Mouse (Mus musculus): ENCODE measurements at regions not wholly inside any gene's neighbourhood (a gene's known extent, or its start where the extent isn't known, plus 50 kb on each side); places are given as distances from the start of the nearest gene placed in this dataset.
A peak's percentile ranks its signal among the peaks of the same experiment; 100 is the strongest.

DNA sequence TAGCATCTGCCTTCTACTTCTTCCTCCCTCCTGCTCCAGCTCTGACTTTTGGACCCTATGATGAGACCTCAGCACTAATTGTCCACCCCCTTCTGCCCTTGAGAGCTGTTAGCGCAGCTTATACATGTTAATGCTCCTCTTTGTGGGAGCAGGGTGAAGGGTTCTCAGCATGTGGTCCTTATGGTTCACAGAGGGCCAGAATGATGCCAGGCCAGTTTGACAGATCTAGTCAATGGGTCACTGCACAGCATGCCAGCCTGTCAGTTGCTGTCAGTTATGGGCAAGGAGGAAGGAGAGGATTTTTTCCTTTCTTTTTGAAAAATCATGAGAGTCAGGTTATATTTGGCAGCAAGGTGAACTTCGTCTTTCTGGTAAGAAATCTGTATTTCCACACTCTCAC is 68.4 kb downstream of the 4931417E11Rik start:
- DNase-seq (ENCODE audit: low spot score) = no peak

DNA sequence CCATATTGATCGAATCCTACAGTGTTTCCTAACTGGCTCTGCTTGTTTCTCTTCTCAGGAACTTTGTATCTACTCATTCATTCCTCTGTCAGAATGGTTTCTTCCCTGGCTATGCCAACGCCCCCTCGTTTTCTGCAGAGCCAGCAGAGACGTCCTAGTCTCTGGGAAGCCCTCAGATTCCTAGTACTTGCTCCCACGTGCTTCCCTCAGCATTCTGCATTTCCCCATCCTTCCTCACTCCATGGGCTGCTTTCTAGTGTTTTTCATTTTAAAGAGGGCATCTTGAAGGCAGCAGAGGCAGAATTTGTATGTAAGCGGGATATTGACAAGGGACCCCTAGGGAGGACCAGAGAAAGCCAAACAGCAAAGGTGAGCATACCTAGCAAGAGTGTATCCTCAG is 80.2 kb downstream of the 4931417E11Rik start:
- DNase-seq (ENCODE audit: low spot score) = no peak

DNA sequence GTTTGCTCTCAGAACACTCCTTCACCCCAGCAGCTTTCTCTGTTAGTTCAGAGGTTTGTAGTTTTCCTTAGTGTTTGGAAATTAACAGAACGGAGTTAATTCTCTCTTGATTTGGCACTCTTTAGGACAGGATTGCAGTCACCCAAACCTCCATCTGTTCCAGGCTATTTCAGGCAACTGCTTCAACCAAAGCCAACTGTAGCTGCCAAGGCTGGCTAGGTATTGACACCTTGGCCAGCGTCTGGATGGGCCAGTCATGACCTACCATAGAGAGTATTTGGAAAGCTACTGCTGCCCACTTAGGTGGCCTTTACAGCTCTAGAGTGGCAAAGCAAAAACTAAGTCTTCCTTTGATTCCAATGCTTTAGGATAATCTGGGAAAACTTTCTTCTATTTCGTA is 83.2 kb downstream of the 4931417E11Rik start:
- DNase-seq (ENCODE audit: low spot score) = no peak

DNA sequence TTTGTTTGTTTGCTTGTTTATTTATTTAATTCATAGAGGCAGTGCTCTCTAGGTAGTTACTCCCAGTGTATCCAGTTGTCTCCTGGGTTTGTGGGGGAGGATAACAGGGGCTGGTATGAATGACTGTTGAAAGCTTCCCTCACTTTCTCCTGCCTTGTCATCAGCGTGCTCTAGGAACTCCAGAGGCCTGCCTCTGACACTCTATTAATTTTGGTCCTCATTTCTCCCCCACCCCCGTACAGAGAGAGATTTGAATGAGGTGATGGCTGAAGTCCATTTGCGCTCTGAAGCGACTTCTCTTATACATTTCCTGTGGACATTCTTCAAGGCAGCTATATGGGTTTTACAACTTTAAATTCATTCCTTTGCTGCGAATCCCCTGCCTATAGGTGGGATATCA is 89.6 kb downstream of the 4931417E11Rik start:
- no peak for DNase-seq (ENCODE audit: low spot score)

DNA sequence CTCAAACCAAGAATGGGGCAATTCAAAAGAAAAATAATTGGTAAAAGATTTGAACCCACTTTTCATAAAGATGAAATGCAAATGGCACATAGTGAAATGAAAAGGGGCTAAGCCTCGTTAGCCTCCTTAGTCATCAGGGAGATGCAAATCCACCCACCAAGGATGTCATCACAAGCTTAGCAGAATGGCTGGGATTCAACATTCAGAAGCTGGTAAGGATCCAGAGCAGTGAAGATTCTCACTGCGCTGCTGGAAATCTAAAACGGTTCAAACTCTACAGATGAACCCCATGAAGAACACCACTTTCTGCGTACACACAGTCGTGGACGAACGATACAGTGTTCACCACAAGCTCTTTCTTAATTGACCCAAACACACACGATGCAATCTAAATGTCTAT is 91.6 kb downstream of the 4931417E11Rik start:
- DNase-seq (ENCODE audit: low spot score) = no peak

DNA sequence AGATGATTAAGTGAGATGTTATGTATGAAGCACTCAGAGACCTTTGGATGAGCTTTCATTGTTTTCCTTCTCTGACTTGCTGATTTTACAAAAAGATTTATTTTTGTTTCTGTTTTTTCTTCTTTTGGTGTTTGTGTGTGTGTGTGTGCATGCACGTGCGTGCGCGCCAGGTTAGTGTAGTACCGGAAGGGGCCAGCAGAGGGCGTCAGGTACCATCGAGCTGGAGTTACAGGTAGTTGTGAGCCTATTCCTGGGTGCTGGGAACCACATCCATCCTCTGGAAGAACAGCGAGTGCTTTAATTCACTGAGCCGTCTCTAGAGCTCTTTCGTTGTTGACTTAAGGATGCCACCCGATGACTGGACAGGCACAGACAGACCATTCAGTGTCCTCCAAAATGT is 93.2 kb downstream of the 4931417E11Rik start:
- DNase-seq (ENCODE audit: low spot score) = no peak

DNA sequence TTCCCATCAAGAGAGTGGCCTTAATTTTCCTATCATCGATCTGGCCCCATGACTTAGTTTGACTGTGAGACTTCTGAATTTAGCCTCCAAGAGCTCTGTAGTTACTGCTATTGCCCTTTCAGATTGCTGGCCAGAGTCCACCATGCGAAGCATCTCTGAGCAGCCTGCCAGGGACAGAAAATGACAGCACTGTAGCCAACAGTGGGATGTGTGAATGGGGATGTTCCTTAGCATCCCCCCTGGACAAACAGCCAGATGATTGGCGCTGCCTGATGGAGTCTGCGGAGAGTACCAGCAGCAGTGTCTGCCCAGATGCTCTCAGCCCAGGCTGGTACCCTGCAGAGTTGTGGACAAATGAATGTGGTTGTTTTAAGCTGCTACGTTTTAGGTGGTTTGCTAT is 96.6 kb downstream of the 4931417E11Rik start:
- no peak for DNase-seq (ENCODE audit: low spot score)

DNA sequence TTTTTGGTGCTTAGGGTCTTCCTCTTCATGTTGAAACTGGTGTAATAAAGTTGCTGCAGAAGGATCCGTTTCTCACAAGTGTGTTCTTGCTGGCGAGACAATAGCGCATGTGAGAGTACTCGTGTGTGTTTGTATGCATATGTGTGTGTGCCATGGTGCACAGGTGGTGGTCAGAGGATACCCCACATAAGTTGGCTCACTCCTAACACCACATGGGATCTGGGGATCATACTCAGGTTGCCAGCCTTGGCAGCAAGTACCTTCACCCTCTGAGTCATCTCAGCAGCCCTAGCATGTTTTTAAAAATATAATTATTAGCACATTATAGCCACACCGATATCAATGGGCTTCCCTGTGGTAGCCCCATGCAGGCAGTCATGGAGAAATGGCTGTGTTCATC is 97.6 kb downstream of the 4931417E11Rik start:
- DNase-seq (ENCODE audit: low spot score) = no peak

DNA sequence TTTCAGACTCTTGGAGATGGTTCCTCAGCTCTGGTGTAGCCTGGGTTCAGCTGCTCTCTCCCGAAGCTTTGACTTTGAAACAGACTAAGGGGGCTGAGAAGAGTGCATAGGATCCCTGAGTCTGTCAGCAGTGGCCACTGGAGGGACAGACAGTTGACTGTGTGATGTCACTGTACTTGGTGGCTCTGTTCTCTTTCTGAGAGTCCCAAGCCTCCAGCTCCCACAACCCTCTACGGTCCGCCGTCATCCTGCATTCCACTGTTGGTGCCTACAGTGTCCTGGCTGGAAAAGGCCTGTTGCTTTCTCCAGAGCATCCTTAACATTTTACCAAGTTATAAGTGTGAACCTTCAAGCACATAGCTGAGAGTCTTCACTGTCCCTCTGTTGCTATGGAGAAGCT is 98.6 kb downstream of the 4931417E11Rik start:
- no peak for DNase-seq (ENCODE audit: low spot score)

DNA sequence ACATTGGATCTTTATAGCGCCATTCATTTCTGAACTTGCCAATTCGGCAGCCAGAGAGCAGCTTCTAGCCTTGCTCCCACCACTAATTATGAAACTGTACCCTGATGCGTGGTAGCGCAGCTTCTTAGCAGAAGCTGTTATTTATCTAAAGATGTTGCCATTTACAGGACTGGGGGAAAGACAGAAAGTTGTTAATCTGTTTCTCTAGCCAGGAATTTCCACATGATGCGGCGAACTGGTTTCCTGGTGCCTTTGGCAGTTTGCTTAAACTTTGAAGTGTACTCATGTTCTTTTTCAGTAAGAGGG is 100.7 kb downstream of the 4931417E11Rik start:
- DNase-seq (ENCODE audit: low spot score) = no peak

DNA sequence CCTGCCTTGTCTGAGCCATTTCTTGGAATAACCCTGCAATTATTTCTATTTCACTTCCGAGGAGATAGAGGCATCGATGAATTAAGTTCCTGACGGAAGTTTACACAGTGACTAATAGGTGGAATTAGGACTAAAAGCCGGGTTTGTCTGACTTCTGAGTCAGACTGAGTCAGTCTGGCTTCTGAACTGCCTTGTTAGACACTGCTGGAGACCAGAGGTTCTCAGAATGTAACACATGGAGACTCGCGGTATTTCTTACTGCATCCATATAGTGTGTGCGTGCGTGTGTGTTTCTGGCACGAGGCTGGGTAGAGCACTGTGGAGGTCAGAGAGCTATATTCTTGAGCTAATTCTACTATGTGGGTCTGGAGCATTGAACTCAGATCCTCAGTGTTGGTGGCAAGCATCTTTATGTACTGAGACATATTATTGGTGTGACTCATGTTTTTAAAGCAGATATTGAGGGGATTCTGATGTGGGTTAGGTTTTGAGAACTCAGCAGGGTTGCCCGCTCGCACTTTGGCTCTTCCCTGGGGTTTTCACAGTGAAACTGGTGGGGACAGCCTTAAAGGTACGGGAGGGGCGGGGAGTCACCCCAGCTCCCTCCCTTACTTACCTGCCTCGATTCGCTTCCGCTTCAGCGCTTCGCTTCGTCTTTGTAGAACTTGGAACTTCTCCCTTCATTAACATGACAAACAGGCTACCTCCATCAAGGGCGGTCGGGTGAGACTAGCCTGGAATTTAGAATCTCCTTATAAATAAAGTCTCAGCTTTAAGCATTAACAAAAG is 101.2 kb downstream of the 4931417E11Rik start:
- DNase-seq (ENCODE audit: low spot score) = no peak

DNA sequence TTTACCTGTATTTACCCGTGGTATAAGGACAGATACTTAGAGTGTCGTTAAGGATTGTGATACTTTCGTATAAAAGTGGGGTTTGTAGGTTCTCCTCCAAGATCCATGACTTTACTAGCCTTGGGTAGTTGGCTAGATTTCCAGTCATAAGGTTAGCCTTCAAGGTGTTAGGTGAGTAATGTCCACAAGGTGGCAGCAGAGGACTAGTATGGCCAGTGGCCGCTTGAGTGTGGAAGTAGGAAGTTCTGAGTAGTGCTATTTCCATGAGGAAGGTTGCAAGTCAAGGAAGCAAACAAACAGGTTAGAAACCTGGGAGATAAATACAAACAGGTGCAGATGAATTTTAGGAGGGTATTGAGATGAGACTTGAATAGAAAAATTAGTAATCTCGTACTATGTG is 101.9 kb downstream of the 4931417E11Rik start:
- DNase-seq (ENCODE audit: low spot score) = peak; percentile 8

DNA sequence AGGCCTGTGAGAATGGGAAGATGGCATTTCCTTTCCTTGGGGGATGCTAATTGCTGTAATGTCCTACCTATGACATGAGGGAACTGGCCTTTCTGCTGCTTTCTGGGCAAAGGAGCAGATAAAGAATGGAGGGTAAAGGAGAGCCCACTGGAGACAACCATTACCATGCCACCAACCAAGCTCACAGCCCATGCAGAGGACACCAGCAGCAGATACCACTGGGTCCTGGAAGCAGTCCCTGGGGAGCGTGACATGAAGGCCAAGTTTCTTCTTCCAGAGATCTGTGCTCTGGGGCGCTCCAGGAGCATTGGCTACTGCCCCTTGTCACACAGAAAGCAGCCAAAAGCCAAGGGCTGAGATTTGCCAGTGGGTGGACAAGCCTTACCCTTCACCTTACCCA is 102.8 kb downstream of the 4931417E11Rik start:
- no peak for DNase-seq (ENCODE audit: low spot score)

DNA sequence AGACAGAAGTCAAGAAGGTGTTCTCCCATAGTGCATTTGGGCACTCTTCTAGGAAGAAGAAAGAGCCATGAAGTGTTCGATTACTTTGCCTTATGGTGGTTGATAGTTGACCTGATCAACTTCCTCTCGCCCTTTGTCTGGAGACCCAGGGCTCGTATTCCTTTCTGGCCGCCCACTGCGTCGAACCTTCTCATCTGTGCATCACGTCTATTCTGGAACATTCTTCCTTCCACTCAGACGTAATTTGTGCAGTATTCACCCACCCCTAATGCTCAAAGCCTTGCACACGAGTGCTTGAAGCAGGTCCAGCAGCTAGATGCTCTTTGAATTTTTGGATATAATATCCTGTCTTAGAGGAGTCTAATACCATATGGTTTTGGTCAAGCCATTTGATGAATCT is 104.2 kb downstream of the 4931417E11Rik start:
- DNase-seq (ENCODE audit: low spot score) = no peak

DNA sequence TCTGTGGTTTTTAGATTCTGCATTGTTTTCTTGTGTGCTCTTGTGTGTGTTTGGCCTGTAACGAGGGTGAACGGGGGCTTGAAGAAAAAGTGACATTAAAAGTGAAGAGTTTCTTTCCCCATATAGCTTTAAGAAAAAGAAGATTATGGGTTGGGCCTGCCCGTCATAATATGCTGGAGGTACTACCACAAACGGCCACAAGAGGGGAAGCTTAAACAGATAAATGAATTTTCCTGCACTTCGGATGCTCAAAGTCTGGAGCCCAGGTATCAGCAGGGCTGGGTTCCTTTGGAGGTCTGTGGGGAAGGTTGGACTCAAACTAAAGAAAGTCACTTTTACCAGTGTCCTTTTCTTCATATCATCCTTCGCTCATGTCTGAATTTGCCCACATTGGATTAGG is 86.8 kb downstream of the Suclg1 start:
- DNase-seq (ENCODE audit: low spot score) = no peak

DNA sequence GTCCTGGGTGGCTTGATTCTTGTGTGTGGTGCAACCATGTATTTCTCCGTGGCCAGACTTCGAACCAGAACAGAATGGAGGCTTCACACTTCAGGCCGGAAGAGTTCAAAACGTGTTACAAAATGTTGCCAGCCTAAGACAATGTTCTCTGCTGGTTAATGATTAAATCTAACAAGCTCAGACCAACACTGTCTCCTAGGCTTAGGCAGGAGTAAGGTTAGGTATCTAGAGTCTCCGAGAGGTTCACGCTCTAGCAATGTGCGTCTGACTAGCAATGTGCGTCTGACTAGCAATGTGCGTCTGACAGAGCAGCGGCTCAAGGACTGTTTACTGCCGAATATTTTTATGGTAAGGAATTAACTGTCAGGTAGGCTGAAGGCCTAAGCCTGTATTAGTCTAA is 81.5 kb downstream of the Suclg1 start:
- no peak for DNase-seq (ENCODE audit: low spot score)
